Mouse (Mus musculus): ENCODE results near the gene Csrnp3.

DNA sequence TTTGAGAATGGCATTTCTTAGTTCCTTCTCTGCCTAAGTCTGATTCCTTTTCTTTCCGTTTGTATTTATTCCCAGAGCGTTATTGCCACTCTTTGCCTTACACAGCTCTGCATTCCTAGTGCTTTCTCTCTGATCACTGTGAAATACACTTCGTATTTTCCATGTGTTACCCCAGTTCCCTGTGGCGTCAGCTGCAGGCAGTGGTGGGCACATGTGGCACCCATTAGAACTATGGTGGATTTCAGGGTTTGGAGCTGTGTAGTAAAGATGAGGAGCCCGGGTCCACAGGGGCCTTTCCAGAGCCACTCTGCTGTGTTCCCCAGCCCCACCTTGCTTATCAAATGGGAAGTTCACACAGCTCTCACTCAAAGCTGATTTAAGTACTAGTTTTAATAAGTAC lies 129.8 kb downstream of the Csrnp3 start:
- TF ChIP-seq CTCF (IDR thresholded peaks at IDR 0.05; ENCODE audit: extremely low read depth, insufficient read depth, insufficient read length, insufficient replicate concordance) (no peak), POLR2A (IDR thresholded peaks at IDR 0.05; ENCODE audit: low read depth, low read length) (no peak)

Data from spleen, adult 2 months (tissue).